Mouse (Mus musculus) cortical plate, adult 2 months (tissue): Measurements from ENCODE around the gene Adamts7.

ENCODE experiments used
- CTCF ChIP-seq: fragments of 200-500 bp; IDR thresholded peaks from 2 replicates; pipeline ENCODE4 v1.5.1; 2011; ENCODE audit warnings: mild to moderate bottlenecking, control low read depth, low read length; ENCODE audit not compliant: insufficient read depth; ENCODE audit errors: extremely low read depth
- POLR2A ChIP-seq: fragments of 200-500 bp; IDR thresholded peaks from 2 replicates; pipeline ENCODE4 v1.6.1; 2011; ENCODE audit warnings: mild to moderate bottlenecking, low read length, control low read depth; ENCODE audit not compliant: insufficient read depth; ENCODE audit errors: extremely low read depth

DNA sequence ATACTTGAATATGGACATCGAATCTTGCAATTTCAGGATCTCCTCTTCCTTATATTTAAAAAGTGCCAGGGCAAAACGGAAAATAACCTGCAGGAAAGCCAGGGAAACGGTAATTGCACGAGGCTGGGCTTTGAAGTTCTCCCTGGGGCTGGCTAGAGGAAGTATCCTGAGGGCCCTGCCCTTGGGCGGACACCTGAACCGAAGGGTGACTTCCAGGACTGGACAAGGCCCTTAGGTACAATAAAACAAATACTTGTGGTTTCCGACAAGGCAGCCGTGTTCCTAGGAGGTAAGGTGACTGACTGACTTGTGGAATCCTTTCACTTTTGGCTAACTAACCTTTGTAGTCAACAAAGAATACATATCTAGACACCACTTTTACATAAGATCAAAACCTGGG, 44.9 kb downstream of the Adamts7 start:
- TF ChIP-seq CTCF (no peak), POLR2A (no peak)
